Mouse (Mus musculus) neural tube, embryonic 10.5 days (tissue): Measurements from ENCODE around the gene Usp48.

ENCODE experiments used
- DNase-seq: peaks from one replicate; pipeline ENCODE4 v3.0.0-alpha.2; 2017; ENCODE audit warnings: low spot score; ENCODE audit errors: extremely low spot score

Gene Usp48

GRCm38 (mm10) chr4:137609281-137609680 lies 15.7 kb downstream of the Usp48 start:
- no peak for DNase-seq

- DNase-seq: no peak
These were observed 16.1 kb downstream of the Usp48 start for GRCm38 (mm10) chr4:137609702-137610101.

DNA sequence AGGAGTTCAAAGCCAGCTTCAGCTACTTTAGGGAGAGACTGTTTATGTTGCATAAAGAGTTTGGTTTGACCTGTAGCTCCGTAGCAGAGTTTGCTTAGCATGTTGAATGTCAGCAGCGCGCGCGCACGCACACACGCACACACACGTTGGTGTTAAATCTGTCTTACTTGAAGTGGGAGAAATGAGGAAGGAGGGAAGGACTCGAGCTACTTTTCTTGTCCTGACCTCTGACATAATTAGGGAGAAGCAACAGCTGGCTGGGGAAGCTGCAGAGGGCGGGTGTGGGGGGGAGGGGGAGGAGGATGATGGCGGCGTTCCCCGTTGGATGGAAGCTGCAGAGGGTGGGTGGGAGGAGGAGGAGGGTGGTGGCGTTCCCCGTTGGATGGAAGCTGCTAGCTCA lies 16.7 kb downstream of the Usp48 start:
- no peak for DNase-seq

- DNase-seq: no peak
These were observed 29.3 kb downstream of the Usp48 start for GRCm38 (mm10) chr4:137622847-137623246.

DNA sequence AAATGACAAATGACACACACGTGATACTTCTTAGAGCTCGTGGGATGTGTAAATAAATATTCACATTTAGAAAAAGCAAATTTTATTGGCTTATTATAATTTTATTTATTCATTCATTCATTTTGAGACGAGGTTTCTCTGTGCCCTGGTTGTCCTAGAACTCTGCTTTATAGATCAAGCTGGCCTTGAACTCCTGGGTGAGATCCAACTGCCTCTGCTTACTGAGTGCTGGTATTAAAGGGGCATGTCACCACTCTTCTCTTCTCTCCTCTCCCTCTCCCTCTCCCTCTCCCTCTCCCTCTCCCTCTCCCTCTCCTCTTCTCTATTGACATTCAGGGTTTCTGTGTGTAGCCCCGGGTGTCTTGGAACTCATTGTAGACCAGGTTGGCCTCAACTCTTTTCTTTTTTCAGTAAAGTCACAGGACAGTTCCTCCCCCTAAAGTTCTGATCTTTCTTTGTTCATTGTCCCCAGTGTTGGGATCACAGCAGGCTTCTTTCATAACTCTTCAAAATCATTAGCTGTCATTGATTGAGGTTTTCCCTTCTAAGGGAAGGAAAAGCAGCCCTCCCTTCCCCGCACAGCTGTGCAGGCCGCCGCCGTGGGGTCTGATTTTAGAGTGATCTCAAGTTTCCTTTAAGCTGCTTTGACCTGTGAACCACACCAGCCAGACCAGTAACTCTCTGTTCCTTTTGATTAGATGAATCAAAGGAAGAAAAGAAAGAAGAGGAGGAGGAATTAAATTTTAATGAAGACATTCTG lies 34.1 kb downstream of the Usp48 start:
- DNase-seq: no peak

GRCm38 (mm10) chr4:137628400-137628799 lies 34.8 kb downstream of the Usp48 start:
- DNase-seq: no peak

DNA sequence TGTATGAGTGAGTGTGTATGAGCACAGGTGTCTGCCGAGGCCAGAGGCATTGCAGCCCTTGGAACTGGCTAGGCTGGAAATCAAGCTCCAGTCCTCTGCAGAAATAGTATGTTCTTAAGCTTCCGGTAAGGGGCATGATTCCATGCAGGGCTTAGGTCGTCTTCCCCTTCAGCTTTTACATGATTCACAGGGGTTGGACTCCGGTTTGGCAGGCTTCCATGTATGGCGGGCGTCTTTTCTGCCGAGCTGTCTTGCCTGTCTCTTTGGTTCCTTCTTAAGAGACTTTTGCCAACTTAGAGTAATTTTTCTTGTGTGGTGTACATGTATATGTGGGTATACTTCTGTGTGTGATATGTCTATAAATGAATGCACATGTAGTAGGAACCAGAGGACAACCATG lies 35.8 kb downstream of the Usp48 start:
- no peak for DNase-seq

GRCm38 (mm10) chr4:137630153-137630552 lies 36.6 kb downstream of the Usp48 start:
- no peak for DNase-seq

- DNase-seq: no peak
These were observed 38.0 kb downstream of the Usp48 start for GRCm38 (mm10) chr4:137631596-137631995.

GRCm38 (mm10) chr4:137633394-137633793 lies 39.8 kb downstream of the Usp48 start:
- DNase-seq: no peak

DNA sequence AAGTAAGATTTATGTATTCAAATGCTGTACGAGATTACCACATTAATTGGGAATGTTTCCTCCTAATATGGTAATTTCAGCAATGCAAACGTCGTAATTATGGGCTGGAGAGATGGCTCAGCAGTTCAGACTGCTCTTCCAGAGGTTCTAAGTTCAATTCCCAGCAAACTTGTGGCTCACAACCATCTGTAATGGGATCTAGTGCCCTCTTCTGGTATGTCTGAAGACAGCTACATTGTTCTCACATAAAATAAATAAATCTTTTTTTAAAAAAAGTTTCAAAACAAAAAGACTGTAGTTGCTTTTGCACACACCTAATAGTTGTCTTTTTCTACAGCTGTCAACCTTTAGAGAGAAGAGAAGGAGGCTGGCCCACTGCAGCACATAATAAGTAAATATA lies 43.0 kb downstream of the Usp48 start:
- DNase-seq: no peak

DNA sequence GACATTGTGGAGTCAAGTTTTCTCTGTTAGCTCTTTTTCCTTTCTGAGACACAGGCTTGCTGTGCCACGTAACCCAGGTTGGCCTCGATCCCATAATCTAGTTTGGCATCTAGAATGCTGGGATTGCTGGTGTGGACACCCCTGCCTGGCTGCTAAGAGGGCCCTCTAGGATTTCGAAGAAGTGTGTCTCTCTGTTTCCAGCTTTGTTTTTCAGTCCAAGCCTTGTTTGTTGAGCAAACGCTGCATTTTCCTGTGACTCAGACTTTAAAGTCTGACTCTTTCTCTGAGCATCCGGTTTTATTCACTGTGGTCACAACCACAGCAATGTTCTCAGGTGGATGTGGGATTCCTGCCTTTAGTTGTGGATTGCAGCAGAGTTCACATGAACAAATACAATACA lies 48.0 kb downstream of the Usp48 start:
- DNase-seq: no peak

DNA sequence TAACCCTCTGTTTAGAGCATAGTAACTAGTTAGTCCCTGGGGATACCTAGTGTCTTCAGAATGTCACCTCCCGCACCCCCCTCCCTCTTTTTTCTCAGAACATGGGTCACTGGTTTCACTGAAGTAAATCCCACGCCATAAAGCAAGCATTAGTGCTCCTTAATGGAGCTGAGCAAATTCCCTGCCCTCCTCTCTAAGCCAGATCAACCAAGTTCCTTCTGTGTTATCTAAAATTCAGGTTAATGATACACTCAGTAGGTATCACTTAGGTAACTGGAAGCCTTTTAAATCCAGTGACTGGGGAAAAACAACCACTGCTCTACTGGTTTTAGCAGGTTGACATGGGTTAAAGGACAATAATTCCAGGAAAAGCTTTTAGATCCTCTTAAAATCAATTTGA lies 48.5 kb downstream of the Usp48 start:
- DNase-seq: no peak

DNA sequence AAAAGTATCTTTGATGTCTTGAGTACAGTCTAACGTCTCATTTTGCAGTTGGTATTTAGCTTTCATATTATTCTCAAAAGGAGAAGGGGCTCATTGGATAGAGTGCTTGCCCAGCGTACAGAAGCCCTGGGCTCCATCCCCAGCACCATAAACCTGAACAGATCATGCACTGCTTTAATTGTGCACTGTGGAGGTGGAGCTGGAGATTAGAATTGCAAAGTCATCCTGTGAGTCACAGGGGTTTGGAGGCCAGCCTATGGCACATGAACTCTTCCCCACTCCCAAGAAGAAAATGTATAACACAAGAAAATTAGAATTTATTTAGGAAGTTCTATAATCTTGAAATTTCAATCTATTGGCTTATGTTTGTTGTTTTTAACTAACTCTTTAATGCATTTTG lies 49.9 kb downstream of the Usp48 start:
- no peak for DNase-seq

DNA sequence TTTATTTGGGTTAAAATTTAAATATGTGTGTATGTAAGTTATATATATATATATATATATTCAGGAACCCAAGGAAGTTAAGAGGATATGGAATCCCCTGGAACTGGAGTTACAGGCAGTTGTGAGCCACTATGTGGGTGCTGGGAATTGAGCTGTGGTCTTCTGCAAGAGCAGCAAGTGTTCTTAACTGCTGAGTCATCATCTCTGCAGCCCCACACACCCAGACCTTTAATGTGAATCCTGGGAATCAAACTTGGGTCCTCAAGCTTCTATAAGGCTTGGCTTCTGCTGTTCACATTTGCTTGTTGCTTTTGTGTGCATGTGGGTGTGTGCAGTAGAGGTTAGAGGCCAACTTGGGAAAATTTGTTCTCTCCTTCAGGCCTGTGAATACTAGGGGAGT lies 52.7 kb downstream of the Usp48 start:
- no peak for DNase-seq

DNA sequence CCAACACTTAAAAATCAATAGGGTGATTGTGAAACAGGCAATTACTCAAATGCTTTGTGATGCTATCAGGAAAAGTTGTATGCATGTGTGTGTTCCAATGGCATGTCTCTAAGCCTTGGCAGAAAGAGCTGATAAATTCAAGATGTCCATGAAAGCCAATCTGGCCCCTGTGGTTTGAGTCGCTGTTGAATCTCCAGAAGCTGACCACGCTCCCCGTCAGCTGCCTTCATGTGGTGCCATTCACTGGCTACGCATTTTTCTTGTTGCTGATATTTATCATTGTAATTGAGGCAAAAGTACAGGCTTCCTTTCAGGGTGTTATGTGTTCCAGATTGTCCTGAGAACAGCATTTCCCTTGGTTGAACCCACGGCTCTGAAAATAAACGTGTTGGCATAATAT lies 54.1 kb downstream of the Usp48 start:
- no peak for DNase-seq

DNA sequence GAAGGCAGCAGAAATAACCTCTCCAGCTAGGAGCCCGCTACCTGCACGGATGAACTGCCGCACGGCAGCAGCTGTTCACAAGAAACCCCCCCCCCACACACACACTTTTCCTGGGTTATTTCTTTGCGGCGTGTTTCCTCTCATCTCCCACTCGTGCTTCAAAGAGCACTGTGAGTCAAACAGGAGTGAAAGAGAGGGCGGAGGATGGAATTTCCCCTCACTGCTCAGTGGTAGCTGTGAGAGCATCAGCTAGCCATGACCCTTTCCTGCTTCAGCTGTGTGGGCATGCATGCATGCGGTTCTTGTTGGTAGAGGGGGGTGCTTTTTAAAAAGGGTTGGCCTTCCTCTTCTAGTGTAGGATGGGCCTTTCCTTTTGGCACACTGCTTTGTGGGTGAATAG lies 54.7 kb downstream of the Usp48 start:
- DNase-seq: no peak

GRCm38 (mm10) chr4:137650912-137651311 lies 57.4 kb downstream of the Usp48 start:
- no peak for DNase-seq

DNA sequence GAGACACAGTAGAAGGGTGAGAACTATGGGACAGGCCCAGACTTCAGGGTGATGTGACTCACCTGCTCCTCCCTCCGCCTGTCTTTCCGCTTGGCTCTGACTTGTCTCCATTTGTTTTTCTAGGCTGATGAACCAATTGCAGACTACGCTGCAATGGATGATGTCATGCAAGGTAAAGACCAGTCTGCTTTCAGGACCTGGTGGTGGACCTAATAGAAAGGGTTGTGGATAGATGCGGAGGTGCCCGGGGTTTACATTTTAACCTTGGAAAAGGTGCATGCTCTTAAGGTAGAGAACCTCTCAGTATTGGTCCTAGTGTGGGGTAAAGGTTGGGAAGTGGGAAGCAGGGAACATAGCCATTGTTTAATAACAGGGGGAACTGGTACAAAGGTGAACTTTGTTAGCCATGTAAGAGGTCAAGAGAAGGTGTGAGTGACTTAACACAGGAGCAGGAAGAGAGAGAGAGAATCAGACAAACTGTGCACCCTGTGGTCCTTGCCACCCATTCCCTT lies 59.3 kb downstream of the Usp48 start:
- DNase-seq: no peak

DNA sequence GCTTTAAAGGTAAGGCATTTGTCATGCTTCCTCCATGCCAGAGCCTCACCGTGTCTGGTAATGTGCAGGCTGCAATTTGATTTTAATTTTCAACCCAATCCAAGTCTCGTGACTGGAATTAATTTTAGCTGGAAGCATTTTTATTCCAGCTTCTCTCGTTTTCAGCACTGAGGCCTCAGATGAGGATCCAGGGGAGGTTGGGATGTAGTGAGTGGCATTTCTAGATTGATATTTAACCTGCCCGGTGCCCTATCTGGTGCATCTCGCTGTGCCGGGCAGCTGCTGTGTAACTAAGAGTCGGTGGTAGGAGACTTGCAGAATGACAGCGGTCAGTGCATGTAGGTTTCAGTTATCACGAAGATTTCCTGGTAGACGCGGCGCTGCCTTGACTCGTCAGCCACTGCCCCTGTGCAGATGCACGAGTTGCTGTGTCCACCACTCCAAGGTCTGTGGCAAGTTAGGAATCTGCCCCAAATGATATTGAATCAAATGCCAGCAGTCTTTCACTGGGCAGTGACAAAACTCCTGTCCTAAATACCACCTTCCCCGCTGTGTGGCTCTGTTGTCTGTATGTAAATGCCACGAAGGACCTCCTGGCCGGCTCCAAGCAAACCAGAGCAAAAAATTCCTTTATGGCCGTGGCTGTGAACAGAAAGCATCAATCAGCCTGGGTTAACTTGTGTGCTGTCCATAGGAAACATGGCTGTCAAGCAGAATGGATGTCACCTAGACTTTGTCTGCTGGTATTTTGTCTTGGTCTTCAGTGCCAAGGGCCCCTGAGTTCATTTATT lies 61.9 kb downstream of the Usp48 start:
- no peak for DNase-seq

- DNase-seq: no peak
These were observed 64.1 kb downstream of the Usp48 start for GRCm38 (mm10) chr4:137657674-137658073.

GRCm38 (mm10) chr4:137659541-137659940 lies 66.0 kb downstream of the Usp48 start:
- DNase-seq: no peak
